Mouse (Mus musculus): ENCODE data around the gene Ttc14. TPM values are rescaled to one million over a fixed set of nuclear protein-coding genes. Genes with fewer than 3 reads are reported as not detected.

Ttc14 gene
- polyA plus RNA-seq, 1 experiment: 4.2 TPM

DNA sequence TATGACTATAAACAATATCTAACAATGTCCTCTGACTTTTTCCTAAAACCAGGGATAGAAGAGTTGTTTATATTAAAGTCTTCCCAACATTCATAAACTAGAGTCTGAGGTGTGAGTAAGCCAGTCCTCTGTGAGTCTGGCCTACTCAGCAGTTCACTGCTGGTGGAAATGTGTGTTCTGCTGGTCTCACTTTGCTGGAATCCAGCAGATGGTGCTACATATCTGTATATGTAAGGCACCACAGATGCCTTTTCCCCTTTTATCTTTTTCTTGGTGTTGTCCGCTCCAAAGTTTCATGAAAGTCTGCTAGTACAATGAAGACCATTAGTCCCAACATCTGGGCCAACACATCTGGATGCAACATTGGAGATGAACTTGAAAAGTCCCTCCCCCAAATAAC, 53.4 kb downstream of the Ttc14 start:
- Histone ChIP-seq H3K36me3 (ENCODE audit: control insufficient read depth, insufficient read depth) (no peaks in the 10 kb centered on the region), H3ac (ENCODE audit: control insufficient read depth, insufficient read length, low read depth) (no peak overlapping the region)
- no peak for TF ChIP-seq MYOD1 (IDR thresholded peaks at IDR 0.05; ENCODE audit: control insufficient read depth, insufficient read length, low read depth)

DNA sequence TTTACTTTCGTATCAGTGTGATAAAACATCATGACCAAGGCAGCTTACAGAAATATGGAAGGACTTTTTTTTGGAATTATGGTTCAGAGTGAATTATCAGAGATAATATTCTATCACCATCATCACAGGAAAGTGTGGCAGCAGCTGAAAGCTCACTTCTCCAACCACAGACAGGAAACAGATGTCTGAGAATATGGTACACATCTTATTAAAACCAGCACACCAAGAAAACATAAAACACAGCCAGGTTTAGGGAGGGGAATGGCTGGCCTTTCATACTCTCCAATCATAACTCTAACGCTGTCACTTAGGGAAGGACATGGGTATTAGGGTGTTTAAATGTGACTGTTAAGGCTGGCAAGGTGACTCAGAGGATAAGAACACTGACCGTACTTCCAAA, 59.3 kb downstream of the Ttc14 start:
- Histone ChIP-seq H3K79me3 (ENCODE audit: low read depth) (no peaks in the 10 kb centered on the region), H3K79me2 (ENCODE audit: control insufficient read depth, insufficient read depth) (no peaks in the 10 kb centered on the region), H3ac (ENCODE audit: control insufficient read depth, insufficient read length, low read depth) (no peak overlapping the region), H3K27me3 (ENCODE audit: control insufficient read depth, insufficient read depth, insufficient read length) (no peaks in the 10 kb centered on the region), H3K36me3 (ENCODE audit: control insufficient read depth, insufficient read depth) (no peaks in the 10 kb centered on the region), H3K4me3 (ENCODE audit: insufficient read depth, poor library complexity, severe bottlenecking) (no peak overlapping the region)
- TF ChIP-seq CEBPB (IDR thresholded peaks at IDR 0.05; ENCODE audit: low read depth): no peak
- TF ChIP-seq MYOD1 (IDR thresholded peaks at IDR 0.05; ENCODE audit: control insufficient read depth, insufficient read length, low read depth): no peak
- TF ChIP-seq CTCF (IDR thresholded peaks at IDR 0.05; ENCODE audit: control insufficient read depth, insufficient read depth, insufficient read length): no peak

More for the DNA sequence above, 53.4 kb downstream of the Ttc14 start:
- Histone ChIP-seq H3K4me3 (ENCODE audit: insufficient read depth, poor library complexity, severe bottlenecking) (no peak overlapping the region), H3K79me2 (ENCODE audit: control insufficient read depth, insufficient read depth) (no peaks in the 10 kb centered on the region), H3K79me3 (ENCODE audit: low read depth) (no peaks in the 10 kb centered on the region), H3K27me3 (ENCODE audit: control insufficient read depth, insufficient read depth, insufficient read length) (no peaks in the 10 kb centered on the region)

DNA sequence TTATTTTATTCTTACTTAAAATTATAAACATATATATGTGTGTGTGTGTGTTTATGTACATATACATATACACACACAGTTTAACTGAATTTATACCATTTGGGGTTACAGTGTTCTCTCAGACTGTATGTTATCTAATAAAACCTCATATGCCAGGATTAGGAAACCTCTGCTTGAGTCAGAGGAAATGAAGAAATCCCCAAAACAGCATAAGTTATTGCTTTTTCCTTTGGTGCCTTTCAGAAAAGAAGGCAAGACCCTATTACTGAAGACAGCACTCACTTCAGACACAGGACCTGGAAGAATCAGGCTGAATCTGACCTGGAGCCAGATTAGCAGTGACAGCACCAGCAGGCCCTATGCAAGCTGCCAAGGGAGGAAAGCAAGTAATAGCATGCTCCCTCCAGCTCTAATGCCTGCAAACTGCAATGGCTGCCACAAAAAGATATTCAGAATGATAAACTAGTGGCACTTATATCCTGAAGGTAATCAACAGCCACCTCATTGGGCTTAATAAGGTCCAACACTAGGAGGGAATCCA, 64.4 kb downstream of the Ttc14 start:
- no peaks in the 10 kb centered on the region for H3K79me2 ChIP-seq (ENCODE audit: control insufficient read depth, insufficient read depth)
- no peaks in the 10 kb centered on the region for H3K36me3 ChIP-seq (ENCODE audit: control insufficient read depth, insufficient read depth)
- no peaks in the 10 kb centered on the region for H3K27me3 ChIP-seq (ENCODE audit: control insufficient read depth, insufficient read depth, insufficient read length)
- no peak overlapping the region for H3K4me3 ChIP-seq (ENCODE audit: insufficient read depth, poor library complexity, severe bottlenecking)
- no peak overlapping the region for H3ac ChIP-seq (ENCODE audit: control insufficient read depth, insufficient read length, low read depth)
- no peaks in the 10 kb centered on the region for H3K79me3 ChIP-seq (ENCODE audit: low read depth)
- TF ChIP-seq USF1 (IDR thresholded peaks at IDR 0.05; ENCODE audit: low read depth): no peak
- no peak for TF ChIP-seq CTCF (IDR thresholded peaks at IDR 0.05; ENCODE audit: control insufficient read depth, insufficient read depth, insufficient read length)
- no peak for TF ChIP-seq FOSL1 (IDR thresholded peaks at IDR 0.05; ENCODE audit: insufficient read depth, low read length, poor library complexity, severe bottlenecking)
- TF ChIP-seq MAX (IDR thresholded peaks at IDR 0.05): no peak
- TF ChIP-seq MYOD1 (IDR thresholded peaks at IDR 0.05; ENCODE audit: control insufficient read depth, insufficient read length, low read depth): no peak
- TF ChIP-seq CEBPB (IDR thresholded peaks at IDR 0.05; ENCODE audit: low read depth): no peak
- no peak for TF ChIP-seq MYOG (IDR thresholded peaks at IDR 0.05; ENCODE audit: control insufficient read depth, extremely low read depth, insufficient read length)

Other genes starting within 250 kb of the Ttc14 start
- 0.18 TPM for gene Ccdc39, start 44.5 kb downstream of the Ttc14 start, polyA plus RNA-seq (2012; fragmentation: generic; extraction: Trizol)
- gene Fxr1, start 220.1 kb downstream of the Ttc14 start, polyA plus RNA-seq (2012; fragmentation: generic; extraction: Trizol): 33.9 TPM

Data from C2C12 (cell line).